Mouse (Mus musculus) kidney, postnatal 36 days (tissue): ENCODE data around the gene Zic1.

Experiments used
- DNase-seq, 2 experiments: peaks; one replicate each; pipeline ENCODE4 v3.0.0; 2021 to 2022; ENCODE audit warnings: mixed read lengths in 2 of 2

Gene Zic1

DNA sequence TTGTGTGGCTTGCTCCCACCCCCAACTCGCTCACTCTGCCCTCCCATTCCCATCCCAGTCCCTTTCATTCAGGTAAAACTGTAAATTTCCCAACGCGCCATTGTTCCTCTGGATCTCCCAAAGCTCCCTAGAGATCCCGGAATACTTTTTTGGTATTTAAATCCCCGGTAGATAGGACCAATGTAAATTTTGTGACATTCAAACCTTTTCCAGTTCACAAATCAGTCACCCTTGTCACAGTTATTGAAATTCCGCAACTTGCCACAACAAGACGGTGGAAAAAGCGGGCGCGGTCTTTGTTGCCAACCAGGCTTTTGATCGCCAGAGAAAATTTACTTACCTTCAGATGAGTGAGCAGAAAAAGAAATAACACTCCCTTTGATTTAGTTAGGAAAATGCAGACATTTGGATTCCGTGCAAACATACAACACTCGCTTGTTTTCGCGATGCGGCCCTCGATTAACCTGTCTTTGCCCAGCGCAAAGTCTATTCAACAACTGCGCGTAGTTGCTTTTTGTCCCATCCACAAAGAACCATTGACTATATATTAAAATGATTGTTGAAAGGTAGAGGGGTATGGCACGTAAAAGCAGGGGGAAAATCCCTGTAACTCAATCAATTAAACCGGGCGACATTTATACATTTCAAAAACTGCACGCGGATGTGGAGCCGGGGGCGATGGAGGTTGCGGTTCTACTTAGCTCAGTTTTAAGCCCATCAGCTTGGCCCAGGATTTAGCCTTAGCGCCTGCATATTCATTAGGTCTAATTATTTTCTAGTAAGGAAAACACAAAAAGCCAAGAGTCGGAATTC is 1.6 kb upstream of the Zic1 start:
- DNase-seq: no peak

DNA sequence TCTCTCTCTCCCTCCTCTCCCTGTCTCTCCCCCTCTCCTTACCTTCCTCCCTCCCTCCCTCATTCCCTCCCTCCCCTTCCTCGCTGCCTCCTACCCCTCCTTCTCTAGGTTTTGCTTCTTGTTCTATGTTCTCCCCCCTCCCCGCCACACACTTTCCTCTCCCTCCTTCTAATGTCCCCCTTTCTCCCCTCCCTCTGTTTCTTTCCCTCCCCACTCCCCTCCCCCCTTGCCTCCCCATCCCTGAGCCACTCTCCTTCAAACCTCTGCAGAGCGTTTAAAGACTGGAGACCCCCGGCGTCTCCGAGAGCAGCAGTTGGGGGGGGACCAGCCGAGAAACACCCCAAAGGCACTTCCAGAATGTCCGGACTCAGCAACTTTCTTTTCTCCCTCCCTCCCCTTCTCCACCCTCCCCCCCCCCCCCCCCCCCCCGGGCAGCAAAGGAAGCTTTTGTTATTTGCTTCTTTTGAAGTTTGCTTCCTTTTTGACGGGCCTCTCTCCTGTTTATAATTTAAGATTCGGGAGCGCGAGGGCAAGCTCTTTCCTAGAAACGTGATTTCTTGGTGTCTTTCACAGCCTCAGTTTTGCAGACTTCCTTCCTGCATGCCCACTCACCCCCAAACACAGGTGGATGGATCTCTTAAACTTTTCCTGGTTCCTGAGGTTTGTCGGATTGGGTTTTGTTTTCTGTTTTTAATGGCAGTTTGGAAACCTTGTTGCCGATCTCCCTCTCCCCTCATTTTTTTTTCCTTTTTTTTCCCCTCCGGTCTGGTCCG is 802 bp upstream of the Zic1 start:
- DNase-seq: no peak

DNA sequence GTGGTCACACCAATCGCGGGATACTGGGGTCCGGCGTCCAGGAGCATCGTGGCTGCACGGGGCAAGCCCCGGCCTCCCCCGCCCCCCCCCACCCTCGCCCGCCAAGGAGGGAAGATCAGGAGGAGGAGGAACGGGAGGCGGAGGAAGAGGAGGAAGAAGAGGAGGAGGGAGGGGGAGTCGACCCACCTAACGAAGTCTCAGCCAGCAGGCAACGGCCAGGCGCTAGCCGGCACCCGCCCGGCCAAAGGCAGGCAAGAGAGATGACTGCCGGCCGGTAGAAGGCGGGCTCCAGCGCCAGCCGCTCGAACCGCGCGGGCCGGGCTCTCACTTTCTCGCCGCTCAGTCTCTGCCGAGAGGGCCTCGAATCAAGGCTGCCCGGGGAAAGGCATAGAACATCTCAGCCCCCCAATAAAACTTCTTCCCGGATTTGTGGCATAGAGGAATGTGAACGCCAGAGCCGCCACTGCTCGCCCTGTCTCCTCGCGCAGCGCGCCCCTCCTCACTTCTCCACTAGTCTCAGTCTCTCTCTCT is 574 bp downstream of the Zic1 start:
- no peak for DNase-seq

DNA sequence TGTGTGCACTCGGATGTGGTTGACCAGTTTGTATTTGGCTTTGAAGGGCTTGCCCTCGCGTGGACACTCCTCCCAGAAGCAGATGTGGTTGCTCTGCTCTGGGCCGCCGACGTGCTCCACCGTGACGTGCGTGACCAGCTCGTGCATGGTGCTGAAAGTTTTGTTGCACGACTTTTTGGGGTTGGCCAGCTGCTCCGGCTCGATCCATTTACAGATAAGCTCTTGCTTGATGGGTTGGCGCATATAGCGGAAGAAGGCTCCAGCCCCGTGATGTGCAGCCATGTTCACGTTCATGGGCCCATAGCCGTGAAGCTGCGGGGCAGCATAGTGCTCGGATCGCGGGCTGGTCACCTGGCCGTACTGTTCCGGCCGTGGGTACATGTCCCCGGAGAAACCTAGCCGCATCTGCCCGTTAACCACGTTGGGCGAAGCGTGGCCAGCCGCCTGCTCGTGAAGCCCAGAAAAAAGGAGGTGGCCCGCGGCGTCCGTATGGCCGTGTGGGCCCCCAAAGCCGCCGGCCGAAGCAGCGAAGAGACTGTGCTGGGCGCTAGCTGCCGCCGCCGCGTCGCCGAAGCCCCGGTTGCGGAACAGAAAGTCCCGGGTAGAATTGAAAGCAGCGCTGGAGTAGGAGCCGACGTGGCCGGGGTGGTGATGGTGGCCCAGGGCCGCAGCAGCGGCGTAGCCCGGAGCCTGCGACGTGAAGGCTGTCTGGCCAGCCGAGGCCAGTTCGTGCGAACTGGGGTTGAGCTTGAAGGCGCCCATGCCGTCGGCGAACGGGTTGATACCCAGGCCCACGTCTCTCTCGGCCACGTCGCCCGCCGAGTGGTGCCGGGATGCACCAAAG is 1.3 kb downstream of the Zic1 start:
- DNase-seq: no peak

DNA sequence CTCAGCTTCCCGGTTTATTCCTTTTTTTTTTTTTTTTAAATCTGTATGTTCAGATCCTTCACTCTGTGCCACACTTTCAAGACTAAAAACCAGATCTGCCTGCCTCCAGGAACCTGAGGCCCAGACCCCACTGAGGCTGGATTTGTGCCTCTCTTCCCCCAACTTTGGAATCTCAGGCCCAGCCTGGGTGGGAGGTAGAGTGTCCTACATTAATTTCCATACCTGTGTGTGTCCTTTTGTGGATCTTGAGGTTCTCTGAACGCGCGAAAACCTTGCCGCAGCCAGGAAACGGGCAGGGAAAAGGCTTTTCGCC is 1.8 kb downstream of the Zic1 start:
- DNase-seq: no peak

DNA sequence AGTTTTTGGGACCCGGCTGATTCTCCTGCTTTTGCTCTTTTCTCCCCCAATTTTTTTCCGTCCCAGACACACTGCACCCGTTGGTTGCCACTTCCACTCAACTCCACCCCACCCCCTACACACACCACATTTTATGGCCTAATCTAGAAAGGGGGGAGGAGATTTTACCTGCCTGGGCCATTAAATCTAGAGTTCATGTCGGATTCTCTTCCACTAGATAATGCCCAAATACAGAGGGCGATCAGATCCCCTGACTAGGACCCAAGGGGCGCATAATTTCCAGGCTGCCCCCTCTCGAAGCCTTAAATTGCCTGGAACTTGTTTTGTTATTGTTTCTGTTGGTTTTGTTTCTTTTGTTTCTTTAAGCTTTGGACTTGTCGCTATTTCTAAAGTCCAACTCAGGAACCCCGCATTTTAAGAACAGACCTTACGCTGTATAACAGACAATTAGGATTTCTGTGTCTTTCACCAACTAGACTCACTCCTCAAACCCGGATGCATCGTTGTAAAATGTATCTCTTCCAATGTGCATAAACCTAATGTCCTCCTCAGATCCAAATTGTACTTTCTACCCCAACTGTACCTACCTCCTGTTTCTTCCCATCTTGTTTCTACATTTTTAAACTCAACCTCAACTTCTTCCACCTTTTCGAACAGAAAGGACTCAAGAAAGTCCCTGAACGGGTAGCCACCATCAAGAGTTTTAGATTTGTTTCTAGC is 2.4 kb downstream of the Zic1 start:
- no peak for DNase-seq

DNA sequence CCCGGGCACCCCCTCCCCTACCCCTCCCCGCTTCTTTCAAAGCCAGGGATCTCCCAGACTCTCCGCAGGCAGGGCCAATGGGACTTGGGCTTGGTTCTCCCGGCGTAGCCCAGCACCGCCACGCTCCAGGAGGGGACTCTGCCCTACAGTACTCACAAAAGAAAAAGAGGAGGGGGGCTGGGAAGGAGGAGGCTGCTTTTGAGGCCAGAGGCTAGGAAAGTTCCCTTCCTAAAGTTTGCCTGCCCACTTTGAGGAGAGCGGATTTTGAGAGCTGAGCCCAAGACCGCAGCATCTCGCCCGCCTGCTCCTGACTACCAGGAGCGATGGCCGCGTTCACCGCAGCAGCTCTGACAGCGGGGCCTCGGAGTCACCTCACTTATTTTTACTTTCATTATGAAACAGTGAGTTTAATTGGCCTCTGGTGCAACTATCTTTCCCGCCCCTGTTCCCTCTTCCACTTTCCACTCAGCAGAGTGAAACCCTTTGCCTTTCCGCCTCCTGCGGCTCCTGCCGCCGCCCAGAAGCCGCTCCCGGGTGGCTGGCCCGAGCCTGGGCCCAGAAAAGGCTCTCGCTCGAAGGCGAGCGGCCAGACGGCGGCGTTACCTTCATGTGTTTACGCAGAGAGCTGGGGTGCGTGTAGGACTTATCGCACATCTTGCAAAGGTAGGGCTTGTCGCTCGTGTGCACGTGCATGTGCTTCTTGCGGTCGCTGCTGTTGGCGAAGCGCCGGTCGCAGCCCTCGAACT is 3.6 kb downstream of the Zic1 start, which contains the start of gene Zic4:
Gene Zic4, plus strand, starts transcription at position 558 of the 746 bp plus-strand sequence.
- peak in 1 of 2 experiments; percentile 39 for DNase-seq

DNA sequence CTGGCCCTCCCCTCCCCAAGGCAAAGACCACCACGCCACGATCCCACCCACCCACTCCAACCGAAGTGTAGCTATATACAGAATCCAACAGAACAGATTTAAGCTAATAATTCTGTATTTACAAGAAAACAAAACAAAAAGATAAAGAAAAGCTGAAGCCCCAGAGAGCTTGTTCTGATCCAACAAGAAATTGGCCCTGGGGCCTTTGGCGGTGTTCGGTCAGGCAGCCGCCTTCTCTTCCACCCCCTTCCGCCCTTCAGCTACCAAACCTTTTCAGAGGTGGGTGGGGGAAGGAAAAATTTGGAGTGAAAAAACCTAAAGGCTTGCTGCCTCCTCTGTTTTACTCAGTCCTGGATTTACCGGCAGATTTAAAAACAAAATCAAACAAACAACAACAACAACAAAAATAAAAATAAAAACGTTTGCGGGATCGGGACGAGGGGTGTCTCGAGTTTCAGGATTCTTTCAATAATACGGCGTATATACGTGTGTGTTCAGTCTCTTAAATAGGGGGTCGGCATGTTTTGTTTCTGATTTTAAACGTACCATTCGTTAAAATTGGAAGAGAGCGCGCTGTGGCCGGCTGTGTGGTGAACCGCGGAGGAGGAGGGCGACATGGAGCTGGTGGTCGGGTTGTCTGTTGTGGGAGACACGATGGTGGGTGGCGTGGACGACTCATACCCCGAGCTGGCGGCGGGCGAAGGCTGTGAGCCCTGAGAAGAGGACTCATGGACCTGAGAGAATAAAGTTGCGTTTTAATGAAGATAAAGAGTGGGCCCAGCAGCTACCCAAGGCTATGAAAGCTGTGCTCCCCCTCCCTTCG is 4.4 kb downstream of the Zic1 start:
- no peak for DNase-seq

DNA sequence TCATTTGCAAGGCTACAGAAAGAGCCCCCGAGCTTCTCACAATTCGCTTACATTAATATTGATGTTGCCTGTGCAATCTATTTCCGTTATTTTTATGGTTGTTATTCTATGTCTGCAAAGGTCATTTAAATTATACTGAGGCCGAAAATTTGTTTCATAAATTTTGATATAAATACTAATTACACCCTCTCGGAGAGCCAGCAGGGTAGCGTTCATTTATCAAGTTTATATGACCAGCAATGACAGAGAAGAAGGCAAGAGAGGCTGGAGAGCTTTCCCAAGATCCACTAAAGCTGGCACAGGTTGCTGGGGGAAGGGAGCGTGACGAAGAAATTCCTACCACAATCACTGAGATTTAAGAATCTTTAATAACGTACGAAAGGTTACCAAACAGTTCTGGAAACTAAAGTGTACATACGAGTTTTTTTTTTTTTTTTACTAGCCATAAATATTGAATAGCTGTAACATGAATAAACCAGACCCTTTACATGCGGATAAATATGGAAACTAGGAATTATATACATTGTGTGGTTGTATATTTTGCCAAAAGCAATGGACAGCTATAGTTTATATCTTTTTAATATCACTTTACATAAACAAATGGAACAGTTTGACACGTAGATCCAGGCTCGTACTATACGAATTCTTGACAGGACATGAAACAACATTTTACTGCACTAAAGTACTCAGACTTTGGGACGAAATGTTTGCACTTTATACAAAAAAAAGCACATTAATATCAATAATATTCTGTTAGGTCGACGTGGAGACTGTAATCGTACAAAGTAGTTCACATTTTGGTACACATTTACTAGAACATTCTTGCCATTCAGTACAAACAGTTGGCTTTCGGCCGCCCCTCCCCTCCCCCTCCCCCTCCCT is 5.2 kb downstream of the Zic1 start:
- DNase-seq: no peak

DNA sequence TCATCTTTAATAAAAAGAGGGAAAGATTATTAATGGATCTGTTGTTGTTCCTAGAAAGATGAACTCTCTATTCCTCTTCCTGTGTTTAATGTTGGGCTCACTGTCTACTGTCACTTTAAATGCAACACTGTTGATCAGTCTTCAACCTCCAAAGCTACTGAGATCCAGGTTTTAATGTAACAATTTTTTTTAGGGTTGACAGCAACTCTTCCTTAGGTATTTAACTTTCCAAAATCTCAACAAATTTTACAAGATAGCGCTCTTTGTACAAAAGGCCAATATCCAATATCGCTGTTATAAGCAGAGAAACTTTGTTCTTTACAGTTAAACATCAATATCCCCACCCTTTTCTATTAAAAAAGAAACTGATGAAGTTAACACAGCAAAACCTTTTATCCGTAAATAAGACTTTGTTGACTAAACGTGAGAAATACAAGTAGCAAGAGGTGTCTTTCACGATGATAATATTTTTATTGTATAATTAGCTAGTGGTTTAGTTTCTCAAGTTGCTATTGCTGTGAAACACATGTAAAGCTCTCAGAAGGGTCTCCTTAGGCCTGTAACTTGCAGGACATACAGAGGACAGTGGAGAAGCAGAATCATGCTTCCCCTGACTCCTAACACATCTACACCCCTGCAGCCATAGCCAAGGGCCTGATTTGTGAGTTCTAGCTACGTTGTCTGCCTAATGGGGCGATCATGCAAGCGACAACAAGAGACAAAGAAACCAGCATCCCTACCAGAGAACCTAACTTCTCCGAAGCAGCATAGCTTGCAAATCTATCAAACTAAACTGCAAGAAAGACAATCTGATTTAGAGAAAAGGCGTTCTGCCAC is 6.5 kb downstream of the Zic1 start:
- no peak for DNase-seq

DNA sequence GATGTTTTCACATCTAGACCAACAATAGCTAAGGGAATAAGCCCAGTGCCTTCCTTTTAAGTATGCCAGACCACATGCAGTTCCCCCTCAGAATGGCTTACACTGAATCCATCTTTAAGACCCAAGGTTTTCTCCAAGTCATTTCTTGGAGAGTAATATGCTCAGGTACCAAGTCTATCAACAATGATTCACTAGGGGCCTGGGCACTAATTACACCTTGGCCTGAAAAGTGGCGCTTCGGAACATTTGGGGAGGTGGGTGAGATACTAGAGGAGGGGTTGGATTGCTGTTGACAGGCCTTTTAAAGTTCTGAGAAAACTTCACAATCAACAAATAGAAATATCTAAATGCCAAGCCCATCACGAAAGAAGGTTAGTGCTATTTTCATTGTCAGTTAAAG is 8.3 kb downstream of the Zic1 start:
- no peak for DNase-seq

DNA sequence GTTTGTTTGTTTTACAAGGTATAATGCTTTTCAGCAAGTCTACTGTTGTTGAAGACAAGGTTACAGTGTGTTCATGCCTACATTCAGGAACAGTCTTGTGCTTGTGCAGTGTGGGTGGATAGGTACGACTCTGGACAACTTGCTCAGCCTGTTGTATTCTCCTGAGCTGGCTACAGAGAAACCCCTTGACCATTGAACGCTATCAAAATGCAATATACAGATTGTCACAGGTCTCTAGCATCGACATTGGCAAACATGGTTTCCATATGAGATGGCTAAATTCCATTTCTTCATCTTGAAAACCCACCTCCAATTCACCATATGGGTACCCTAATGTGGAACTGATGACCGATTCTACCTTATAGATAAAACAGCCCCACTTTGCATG is 9.3 kb downstream of the Zic1 start:
- no peak for DNase-seq

DNA sequence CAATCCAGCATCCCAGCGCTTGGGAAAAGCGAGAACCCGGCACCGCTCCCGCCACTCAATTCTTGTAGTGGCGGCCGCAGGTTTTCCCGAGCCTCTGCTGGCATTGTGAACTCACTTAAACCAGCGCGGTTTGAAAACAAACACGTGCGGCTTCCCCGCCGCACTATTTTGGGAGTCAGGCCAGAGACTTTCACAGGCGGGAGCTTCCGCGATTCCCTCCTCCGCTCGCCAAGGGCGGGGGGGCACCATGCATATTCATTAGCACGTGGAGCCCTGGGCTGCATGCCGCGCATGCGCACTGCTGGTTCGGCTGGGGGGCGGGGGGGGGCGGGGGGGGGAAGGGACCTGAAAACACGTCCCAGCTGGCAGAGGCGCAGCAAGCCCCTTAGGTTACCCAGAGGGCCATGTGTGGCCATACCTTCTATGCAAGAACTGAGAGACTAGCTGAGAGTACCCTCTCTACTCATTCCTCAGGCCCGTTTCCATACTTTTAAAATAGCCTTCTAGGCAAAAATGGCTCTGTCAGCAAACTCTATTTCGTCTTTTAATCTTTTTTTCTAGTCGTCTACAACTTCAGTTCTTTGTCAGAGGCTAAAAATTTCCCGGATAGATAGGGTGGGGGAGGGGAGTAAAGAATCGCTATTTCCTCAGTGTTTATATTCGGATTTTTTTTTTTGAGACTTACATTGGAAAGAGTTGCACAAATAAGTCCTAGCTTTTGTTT is 9.8 kb downstream of the Zic1 start:
- no peak for DNase-seq

DNA sequence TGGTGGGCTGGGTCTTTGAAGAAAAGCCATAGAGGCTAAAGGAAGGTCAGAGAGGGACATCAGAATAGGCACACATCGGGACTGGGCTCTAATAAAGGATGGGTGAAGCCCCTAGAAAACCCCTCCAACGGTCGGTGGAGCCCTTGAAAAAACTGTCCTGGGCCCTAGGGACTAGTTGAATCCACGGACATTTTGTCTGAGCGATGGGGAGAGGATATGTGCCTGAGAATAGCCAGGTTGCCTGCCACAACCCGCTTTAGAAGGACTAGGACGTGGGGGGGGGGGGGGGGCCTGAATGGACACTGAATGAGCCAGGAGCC is 10.4 kb downstream of the Zic1 start:
- DNase-seq: no peak

DNA sequence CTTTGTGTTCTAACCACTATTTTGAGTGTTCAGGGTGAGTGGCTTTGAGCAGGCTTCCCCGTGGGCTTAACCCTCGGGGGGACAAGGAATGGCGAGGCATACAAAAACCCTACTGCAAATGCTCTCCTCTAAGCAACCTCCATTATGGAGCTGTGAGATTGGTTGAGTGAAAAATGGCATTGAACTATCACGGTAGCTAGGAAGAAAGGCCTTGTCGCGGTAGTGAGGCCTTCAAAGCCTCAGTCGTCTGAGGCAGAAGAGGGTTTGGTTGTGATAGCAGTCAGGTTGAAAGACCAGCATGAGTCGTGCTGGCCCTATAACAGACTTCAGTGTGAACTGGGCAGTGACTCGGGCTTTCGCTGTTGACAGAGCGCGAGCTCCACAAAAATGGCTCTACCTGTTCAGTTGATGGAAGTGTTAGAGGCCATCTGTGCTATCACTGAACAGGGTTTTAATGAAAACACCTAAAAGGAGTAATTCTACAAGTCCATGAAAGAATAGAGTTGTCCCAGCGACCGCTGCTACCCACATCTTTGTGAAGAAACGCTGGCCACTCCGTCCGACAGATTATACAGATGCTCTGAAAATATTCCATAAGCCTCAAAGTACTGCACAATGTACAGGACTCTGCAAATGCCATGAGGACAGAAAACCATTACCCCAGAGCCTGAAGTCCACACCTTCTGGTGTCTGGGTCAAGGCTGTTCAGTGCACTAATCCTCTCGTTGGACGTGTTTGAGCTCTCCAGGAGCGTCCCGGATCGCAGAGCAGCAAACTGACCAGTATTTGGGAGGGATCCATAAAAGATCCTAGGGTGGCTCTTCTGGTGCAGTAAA is 11.0 kb downstream of the Zic1 start:
- no peak for DNase-seq

DNA sequence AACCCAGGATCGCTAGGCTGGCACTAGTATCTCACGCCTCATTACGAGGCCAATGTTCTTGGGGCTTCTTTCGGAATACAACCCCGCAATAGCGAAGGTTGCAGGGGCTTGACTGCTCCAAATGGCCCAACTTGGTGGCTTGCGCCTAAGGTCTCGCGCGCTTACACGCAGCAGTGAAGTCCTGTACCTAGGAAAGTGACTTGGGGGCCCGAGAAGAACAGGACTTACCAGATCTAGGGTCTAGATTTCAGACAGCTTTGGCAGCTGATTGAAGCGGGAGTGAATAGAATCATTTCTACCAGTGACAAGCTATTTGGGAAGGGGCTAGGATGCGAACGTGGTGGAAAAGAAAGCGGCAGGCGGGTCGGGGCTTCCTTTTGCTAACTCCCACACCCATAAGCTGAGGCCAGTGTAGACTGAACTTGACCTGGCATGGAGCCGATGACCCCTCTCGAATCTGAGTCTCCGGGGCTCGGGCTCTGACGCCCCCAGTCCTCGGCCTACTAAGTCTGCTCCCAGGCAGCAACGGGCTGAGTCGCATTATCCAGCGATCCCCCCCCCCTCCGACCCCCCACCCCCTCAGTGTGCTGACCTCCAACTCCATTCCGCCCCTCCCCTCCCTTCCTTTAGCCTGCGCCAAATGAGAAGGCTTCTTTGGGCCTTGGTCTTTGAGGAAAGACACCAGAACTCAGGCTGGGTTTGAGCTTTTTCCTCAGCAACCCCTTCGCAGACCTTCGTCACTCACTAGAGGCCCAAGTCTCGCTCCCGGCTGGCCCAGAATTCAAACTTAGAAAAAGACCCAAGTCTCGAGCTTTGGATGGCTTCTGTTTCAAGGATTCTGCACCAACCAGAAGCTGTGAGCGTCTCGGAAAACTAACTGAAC is 11.8 kb downstream of the Zic1 start:
- no peak for DNase-seq
